Mouse (Mus musculus): ENCODE measurements around the gene Epb41l5. TPM values are rescaled to one million over a fixed set of nuclear protein-coding genes. Genes with fewer than 3 reads are reported as not detected.

Gene Epb41l5
- polyA plus RNA-seq, 1 experiment from 2014 or later = 45.9 TPM

DNA sequence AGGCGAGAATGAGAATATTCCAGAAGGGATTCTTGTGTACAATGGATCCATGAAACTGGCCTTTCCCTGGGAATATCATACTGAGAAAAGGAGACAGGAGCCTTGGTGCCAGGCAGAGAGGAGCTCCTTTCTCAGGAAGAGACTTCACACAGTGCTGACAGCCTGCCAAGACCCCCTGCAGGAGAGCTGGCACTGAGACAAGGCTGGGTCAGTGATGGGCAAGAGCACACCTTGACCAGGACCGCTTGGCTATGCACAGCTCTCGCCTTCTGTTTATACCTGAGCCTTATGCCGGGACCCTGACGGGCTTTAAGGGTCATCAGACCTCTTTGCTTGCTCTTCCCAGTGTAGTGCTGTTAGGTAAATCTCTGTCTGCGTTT, 153.4 kb downstream of the Epb41l5 start:
- Histone ChIP-seq H3K4me3 (no peak overlapping the region), H3K27ac (no peak overlapping the region)

More for the DNA sequence above, 153.4 kb downstream of the Epb41l5 start:
- WGBS = 91% methylated on average over 6 of the region's 6 CpGs
- Histone ChIP-seq H3K36me3 (no peaks in the 10 kb centered on the region; the same call in 1 of the 2 replicates), H3K4me2 (no peak overlapping the region), H3K4me1 (peaks cover 59% of the 10 kb centered on the region), H3K9me3 (no peaks in the 10 kb centered on the region), H3K9ac (no peak overlapping the region), H3K27me3 (no peaks in the 10 kb centered on the region)
- no peak for ATAC-seq (ENCODE audit: borderline replicate concordance, extremely low read depth, low FRiP score, low TSS enrichment)

Other genes starting within 250 kb of the Epb41l5 start
- 0.30 and 0.34 TPM in 2 replicates for gene Inhbb, start 226.8 kb downstream of the Epb41l5 start, polyA plus RNA-seq (2015; fragmentation: Nextera tagmentation; extraction: Ambion mirVana)
- gene Ralb, start 144.2 kb downstream of the Epb41l5 start, polyA plus RNA-seq (2015; fragmentation: Nextera tagmentation; extraction: Ambion mirVana) = 254 and 264 TPM in 2 replicates
- 30.5 and 32.6 TPM in 2 replicates for gene Tmem185b, start 122.8 kb downstream of the Epb41l5 start, polyA plus RNA-seq (2015; fragmentation: Nextera tagmentation; extraction: Ambion mirVana)
- gene Ptpn4, start 188.6 kb upstream of the Epb41l5 start, polyA plus RNA-seq (2015; fragmentation: Nextera tagmentation; extraction: Ambion mirVana) = 6.1 and 7.2 TPM in 2 replicates

All from lung, embryonic 15.5 days (tissue).